Mouse (Mus musculus) heart, postnatal 0 days (tissue): ENCODE data around the gene Trpv4.

ENCODE experiments used
- CTCF ChIP-seq: IDR thresholded peaks from 2 replicates; pipeline ENCODE4 v1.5.1; 2016; ENCODE audit warnings: antibody characterized with exemption, control low read depth, low read depth
- EP300 ChIP-seq: IDR thresholded peaks from 2 replicates; pipeline ENCODE4 v1.6.1; 2016; ENCODE audit warnings: antibody characterized with exemption, low read depth

GRCm38 (mm10) chr5:114583046-114583445, 75.2 kb downstream of the Trpv4 start:
- TF ChIP-seq CTCF (no peak), EP300 (no peak)
